Comparison of ENCODE assay signal across 16 mouse cellular contexts in genomic region chr6:119083559-119083958, GRCm38 (mm10).
DNase-seq lines count a peak whose midpoint lies in the region; ATAC-seq and TF ChIP-seq lines count a peak whose summit lies in the region.
"Had no signal": no experiment of that assay in that cellular context is flagged by ENCODE, and none has a peak within 500 bp of the region (broad histone marks: within the 10 kb centered on the region; RNA-seq: fewer than 3 reads in every experiment).

No protein-coding gene starts in this region.

- no peak for ATAC-seq in lung, embryonic 15.5 days (ENCODE audit: borderline replicate concordance, extremely low read depth, low FRiP score, low TSS enrichment)
- no peak for ATAC-seq in intestine, embryonic 16.5 days
- no peak for ATAC-seq in stomach, postnatal 0 days (ENCODE audit: low FRiP score, low TSS enrichment)
- ATAC-seq: liver, embryonic 12.5 days; midbrain, embryonic 16.5 days had no signal

- no peak overlapping the region for H3K9ac ChIP-seq in lung, embryonic 15.5 days
- H3K9ac ChIP-seq in intestine, embryonic 16.5 days (ENCODE audit: low read depth, low read length), result no peak overlapping the region
- H3K9ac ChIP-seq in stomach, postnatal 0 days (ENCODE audit: low read length), result no peak overlapping the region
- H3K9ac ChIP-seq: embryonic facial prominence, embryonic 15.5 days; liver, embryonic 12.5 days had no signal

- no peaks in the 10 kb centered on the region for H3K9me3 ChIP-seq in heart, embryonic 10.5 days
- H3K9me3 ChIP-seq in lung, embryonic 15.5 days, result no peaks in the 10 kb centered on the region
- no peaks in the 10 kb centered on the region for H3K9me3 ChIP-seq in intestine, embryonic 16.5 days (ENCODE audit: control insufficient read depth, low read length)
- H3K9me3 ChIP-seq in stomach, postnatal 0 days (ENCODE audit: control insufficient read depth, low read length), result no peaks in the 10 kb centered on the region
- H3K9me3 ChIP-seq: embryonic facial prominence, embryonic 15.5 days; liver, embryonic 12.5 days had no signal

- H3K36me3 ChIP-seq in heart, embryonic 10.5 days, result no peaks in the 10 kb centered on the region
- no peaks in the 10 kb centered on the region for H3K36me3 ChIP-seq in lung, embryonic 15.5 days
- H3K36me3 ChIP-seq in intestine, embryonic 16.5 days (ENCODE audit: control insufficient read depth, insufficient read depth, low read length), result no peaks in the 10 kb centered on the region
- H3K36me3 ChIP-seq in stomach, postnatal 0 days (ENCODE audit: control insufficient read depth, insufficient read depth, low read length), result no peaks in the 10 kb centered on the region
- H3K36me3 ChIP-seq: embryonic facial prominence, embryonic 15.5 days; liver, embryonic 12.5 days had no signal

- H3K4me2 ChIP-seq in lung, embryonic 15.5 days, result no peak overlapping the region
- H3K4me2 ChIP-seq in intestine, embryonic 16.5 days (ENCODE audit: low read depth, low read length), result no peak overlapping the region
- H3K4me2 ChIP-seq in stomach, postnatal 0 days (replicated peaks; ENCODE audit: low read depth), result no peak overlapping the region
- H3K4me2 ChIP-seq: embryonic facial prominence, embryonic 15.5 days; liver, embryonic 12.5 days had no signal

- H3K4me1 ChIP-seq in heart, embryonic 10.5 days, result peaks cover 80% of the 10 kb centered on the region
- H3K4me1 ChIP-seq in lung, embryonic 15.5 days, result peaks cover 53% of the 10 kb centered on the region
- H3K4me1 ChIP-seq in intestine, embryonic 16.5 days (ENCODE audit: control insufficient read depth, insufficient read depth, low read length), result peaks cover 5% of the 10 kb centered on the region; the same call in 1 of the 2 replicates
- H3K4me1 ChIP-seq in stomach, postnatal 0 days (replicated peaks; ENCODE audit: control insufficient read depth, insufficient read depth), result no peaks in the 10 kb centered on the region
- H3K4me1 ChIP-seq: liver, embryonic 12.5 days had no signal

- H3K27me3 ChIP-seq in heart, embryonic 10.5 days (ENCODE audit: insufficient read depth, poor library complexity, severe bottlenecking), result no peaks in the 10 kb centered on the region
- no peaks in the 10 kb centered on the region for H3K27me3 ChIP-seq in lung, embryonic 15.5 days
- H3K27me3 ChIP-seq in intestine, embryonic 16.5 days (replicated peaks; ENCODE audit: control insufficient read depth, insufficient read depth, low read length), result no peaks in the 10 kb centered on the region
- H3K27me3 ChIP-seq in stomach, postnatal 0 days (ENCODE audit: control insufficient read depth, insufficient read depth, low read length), result no peaks in the 10 kb centered on the region
- H3K27me3 ChIP-seq: embryonic facial prominence, embryonic 15.5 days had no signal

- 27% methylated on average over 7 of the region's 7 CpGs for WGBS in heart, embryonic 10.5 days
- 37% methylated on average over 7 of the region's 7 CpGs for WGBS in lung, embryonic 15.5 days
- 47% methylated on average over 7 of the region's 7 CpGs for WGBS in intestine, embryonic 16.5 days
- WGBS in stomach, postnatal 0 days, result 43% methylated on average over 7 of the region's 7 CpGs

- intact Hi-C loops in heart, postnatal 10 days (cut with DNase I), result no loop called here

- TF ChIP-seq CTCF in stomach, postnatal 0 days (IDR thresholded peaks at IDR 0.05; ENCODE audit: low read depth), result no peak

- peak overlapping the region; percentile 16; the same call in 1 of the 2 replicates for H3K4me3 ChIP-seq in heart, embryonic 10.5 days
- no peak overlapping the region for H3K4me3 ChIP-seq in lung, embryonic 15.5 days
- no peak overlapping the region for H3K4me3 ChIP-seq in intestine, embryonic 16.5 days (ENCODE audit: low read length)
- H3K4me3 ChIP-seq in stomach, postnatal 0 days (ENCODE audit: low read depth, low read length), result no peak overlapping the region
- H3K4me3 ChIP-seq: embryonic facial prominence, embryonic 15.5 days; left cerebral cortex, adult 2 months; liver, embryonic 12.5 days had no signal

- H3K27ac ChIP-seq in heart, embryonic 10.5 days, result peak overlapping the region; percentile 69
- H3K27ac ChIP-seq in lung, embryonic 15.5 days, result peak overlapping the region; percentile 72
- H3K27ac ChIP-seq in intestine, embryonic 16.5 days (ENCODE audit: low read length), result peak overlapping the region; percentile 70; the same call in 1 of the 2 replicates
- peak overlapping the region; percentile 83 for H3K27ac ChIP-seq in stomach, postnatal 0 days (replicated peaks)
- H3K27ac ChIP-seq: embryonic facial prominence, embryonic 15.5 days; left cerebral cortex, adult 2 months; liver, embryonic 12.5 days had no signal

- no peak for DNase-seq in heart, embryonic 10.5 days (ENCODE audit: low spot score)
- DNase-seq in heart, postnatal 10 days, result no peak
- no peak for DNase-seq in lung, postnatal 4 days
- no peak for DNase-seq in stomach, postnatal 0 days (ENCODE audit: low spot score)
- DNase-seq in adipocyte (ENCODE audit: low spot score), result no peak
- DNase-seq: cerebellum, adult 9-11 months; embryo, embryonic 11 days; gastrocnemius, postnatal 25 days; kidney, postnatal 10 days; retina, postnatal 1 day had no signal

- no peak for TF ChIP-seq EP300 in stomach, postnatal 0 days (optimal IDR thresholded peaks at IDR 0.05)
